Mouse (Mus musculus): ENCODE measurements at regions not wholly inside any gene's neighbourhood (a gene's known extent, or its start where the extent isn't known, plus 50 kb on each side); places are given as distances from the start of the nearest gene placed in this dataset.

Small RNA genes in the stretch of these regions (microRNA-seq; reads per million reads assigned to microRNA genes)
- gene Mir6368 = 0 reads per million in 2 experiments

All from gastrocnemius, postnatal 10 days (tissue).